Mouse (Mus musculus): ENCODE data around the gene Ppp2r3d.
"Not testable (repeated sequence)": the region's sequence is repeated elsewhere in the genome, so short reads cannot be mapped to it uniquely, and the experiment has no call there.

Gene Ppp2r3d

GRCm38 (mm10) chr9:124476096-124476902, at the start of gene Ppp2r3d:
Ppp2r3d (minus strand) TSS chr9:124476898.
- DNase-seq (ENCODE audit: low spot score in 2 of 2) = no peak

GRCm38 (mm10) chr9:124493693-124494092, 17.0 kb upstream of the Ppp2r3d start, which contains the start of gene Gm21836:
Gm21836 (minus strand) TSS chr9:124493793.
- DNase-seq (ENCODE audit: low spot score in 2 of 2) = not testable (repeated sequence)

- not testable (repeated sequence) for DNase-seq (ENCODE audit: low spot score in 2 of 2)
Measured at GRCm38 (mm10) chr9:124480361-124480980, 3.8 kb upstream of the Ppp2r3d start.

- DNase-seq (ENCODE audit: low spot score in 2 of 2) = no peak
Measured at GRCm38 (mm10) chr9:124478081-124478480, 1.4 kb upstream of the Ppp2r3d start.

GRCm38 (mm10) chr9:124475689-124476088, 1.0 kb downstream of the Ppp2r3d start:
- DNase-seq (ENCODE audit: low spot score in 2 of 2) = no peak

- peak in 1 of 2 experiments; percentile 31 for DNase-seq (ENCODE audit: low spot score in 2 of 2)
Measured at GRCm38 (mm10) chr9:124456572-124456971, 20.1 kb downstream of the Ppp2r3d start.

- DNase-seq (ENCODE audit: low spot score in 2 of 2) = no peak
Measured at GRCm38 (mm10) chr9:124442533-124442855, 34.2 kb downstream of the Ppp2r3d start.

- peak; percentile 18 to 22 for DNase-seq (ENCODE audit: low spot score in 2 of 2)
Measured at GRCm38 (mm10) chr9:124441681-124442532, 34.8 kb downstream of the Ppp2r3d start.

- peak; percentile 16 to 20 for DNase-seq (ENCODE audit: low spot score in 2 of 2)
Measured at GRCm38 (mm10) chr9:124440724-124441045, 36.0 kb downstream of the Ppp2r3d start.

- peak in 1 of 2 experiments; percentile 35 for DNase-seq (ENCODE audit: low spot score in 2 of 2)
Measured at GRCm38 (mm10) chr9:124439848-124440723, 36.6 kb downstream of the Ppp2r3d start.

- peak; percentile 10 to 21 for DNase-seq (ENCODE audit: low spot score in 2 of 2)
Measured at GRCm38 (mm10) chr9:124439403-124439847, 37.3 kb downstream of the Ppp2r3d start.

- DNase-seq (ENCODE audit: low spot score in 2 of 2) = peak in 1 of 2 experiments; percentile 6
Measured at GRCm38 (mm10) chr9:124438686-124439346, 37.9 kb downstream of the Ppp2r3d start.

- peak; percentile 90 to 97 for DNase-seq (ENCODE audit: low spot score in 2 of 2)
Measured at GRCm38 (mm10) chr9:124425411-124425885, 51.2 kb downstream of the Ppp2r3d start.

- peak; percentile 97 to 99 for DNase-seq (ENCODE audit: low spot score in 2 of 2)
Measured at GRCm38 (mm10) chr9:124424542-124425410, 51.9 kb downstream of the Ppp2r3d start.

- no peak for DNase-seq (ENCODE audit: low spot score in 2 of 2)
Measured at GRCm38 (mm10) chr9:124424292-124424541, 52.5 kb downstream of the Ppp2r3d start.

GRCm38 (mm10) chr9:124423552-124424291, 53.0 kb downstream of the Ppp2r3d start:
- peak; percentile 84 to 95 for DNase-seq (ENCODE audit: low spot score in 2 of 2)

- DNase-seq (ENCODE audit: low spot score in 2 of 2) = peak; percentile 79 to 92
Measured at GRCm38 (mm10) chr9:124422900-124423551, 53.7 kb downstream of the Ppp2r3d start.

- peak; percentile 36 to 73 for DNase-seq (ENCODE audit: low spot score in 2 of 2)
Measured at GRCm38 (mm10) chr9:124422427-124422826, 54.3 kb downstream of the Ppp2r3d start.

Data from cerebellum, postnatal 4 days (tissue).